Mouse (Mus musculus) ES-E14 (cell line): ENCODE measurements at regions not wholly inside any gene's neighbourhood (a gene's known extent, or its start where the extent isn't known, plus 50 kb on each side); places are given as distances from the start of the nearest gene placed in this dataset.

Experiments used
- HCFC1 ChIP-seq: IDR thresholded peaks from 2 replicates; pipeline ENCODE4 v1.6.1; 2012; ENCODE audit warnings: low read length, inconsistent platforms, borderline replicate concordance; ENCODE audit not compliant: insufficient read depth
- MAFK ChIP-seq: IDR thresholded peaks from 2 replicates; pipeline ENCODE4 v1.6.1; 2014; ENCODE audit warnings: mild to moderate bottlenecking, low read depth, low read length, inconsistent platforms; ENCODE audit not compliant: insufficient read depth
- ZC3H11A ChIP-seq: IDR thresholded peaks from 2 replicates; pipeline ENCODE4 v1.6.1; 2012; ENCODE audit warnings: low read depth, mild to moderate bottlenecking, inconsistent platforms, low read length, borderline replicate concordance
- ZNF384 ChIP-seq: IDR thresholded peaks from 2 replicates; pipeline ENCODE4 v1.6.1; 2012; ENCODE audit warnings: low read depth, low read length, inconsistent platforms

DNA sequence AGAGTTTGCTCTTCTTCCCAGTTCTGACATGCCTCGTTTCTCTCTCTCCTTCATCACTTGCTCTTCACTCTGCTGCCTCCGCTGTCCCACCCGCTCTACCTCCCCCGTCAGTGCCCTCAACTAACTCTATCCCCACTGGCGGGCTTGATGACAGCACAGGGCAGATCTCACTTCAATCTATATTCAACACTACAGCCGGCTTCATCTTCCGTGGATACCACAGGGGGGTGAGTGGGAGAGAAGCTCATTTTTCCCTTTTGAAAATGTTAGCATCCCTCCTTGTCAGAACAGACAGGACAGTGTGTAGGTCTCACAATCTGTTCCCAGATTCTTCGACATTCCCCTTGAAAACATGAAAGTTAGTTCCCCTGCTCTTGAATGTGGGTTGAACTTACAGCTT lies 200.2 kb upstream of the Mkln1 start:
- no peak for TF ChIP-seq HCFC1
- no peak for TF ChIP-seq MAFK
- no peak for TF ChIP-seq ZC3H11A
- no peak for TF ChIP-seq ZNF384
